Mouse (Mus musculus) kidney, adult 2 months (tissue): Measurements from ENCODE around the gene Lmf1. TPM values are rescaled to one million over a fixed set of nuclear protein-coding genes. Genes with fewer than 3 reads are reported as not detected.

Experiments used
- DNase-seq: peaks from one replicate; pipeline ENCODE4 v3.0.0; 2021
- H3K27ac ChIP-seq: fragments of 200-500 bp; 2 replicates; pipeline ENCODE4 v1.5.1; 2012; ENCODE audit warnings: low read depth, low read length, control low read depth, inconsistent platforms; ENCODE audit not compliant: insufficient read depth
- H3K27me3 ChIP-seq: fragments of 200-500 bp; replicated peaks from 2 replicates; pipeline ENCODE4 v1.6.1; 2012; ENCODE audit warnings: mild to moderate bottlenecking, moderate library complexity, low read length, inconsistent platforms; ENCODE audit not compliant: control insufficient read depth, insufficient read depth
- H3K36me3 ChIP-seq: fragments of 200-500 bp; 2 replicates; pipeline ENCODE4 v1.6.1; 2012; ENCODE audit warnings: mild to moderate bottlenecking, moderate library complexity, low read length, inconsistent platforms; ENCODE audit not compliant: control insufficient read depth, insufficient read depth
- H3K4me1 ChIP-seq: fragments of 200-500 bp; 2 replicates; pipeline ENCODE4 v1.6.1; 2011; ENCODE audit warnings: low read length; ENCODE audit not compliant: control insufficient read depth, insufficient read depth
- H3K4me3 ChIP-seq: fragments of 200-500 bp; 2 replicates; pipeline ENCODE4 v1.5.1; 2011; ENCODE audit warnings: mild to moderate bottlenecking, low read depth, low read length, control low read depth; ENCODE audit not compliant: insufficient read depth
- CTCF ChIP-seq: fragments of 200-500 bp; conservative IDR thresholded peaks from 2 replicates; pipeline ENCODE4 v1.5.1; 2011; ENCODE audit warnings: low read depth, mild to moderate bottlenecking, control low read depth, low read length, moderate library complexity, mixed read lengths; ENCODE audit not compliant: insufficient read depth, insufficient read length
- POLR2A ChIP-seq: fragments of 200-500 bp; IDR thresholded peaks from one replicate; pipeline ENCODE4 v1.6.1; 2011; ENCODE audit warnings: low read depth, low read length, control low read depth
- WGBS: fragments of 180-500 bp; shearing (Covaris S2); methylation state at CpG from one replicate; pipeline ENCODE4 v1.1.7; 2018; 5-methylcytosine and 5-hydroxymethylcytosine counted together
- polyA plus RNA-seq: library from polyadenylated mRNA; depleted of rRNA; stranded (reverse); fragments of >200 nt; gene quantifications from 2 replicates; pipeline ENCODE4 v1.2.3, GENCODE M21; 2012

Gene Lmf1
- polyA plus RNA-seq, 1 experiment, result 35.4 TPM

- no peak overlapping the region for H3K4me3 ChIP-seq
- H3K36me3 ChIP-seq, result no peaks in the 10 kb centered on the region
- no peaks in the 10 kb centered on the region for H3K4me1 ChIP-seq
- 66% methylated on average over 10 of the region's 10 CpGs for WGBS
- TF ChIP-seq CTCF, result no peak
- no peak for TF ChIP-seq POLR2A
- DNase-seq, result no peak
- H3K27me3 ChIP-seq, result no peaks in the 10 kb centered on the region
- no peak overlapping the region for H3K27ac ChIP-seq
Measured at GRCm38 (mm10) chr17:25608821-25609505, 30.1 kb downstream of the Lmf1 start.

- Histone ChIP-seq H3K4me3 (no peak overlapping the region), H3K27me3 (no peaks in the 10 kb centered on the region), H3K27ac (no peak overlapping the region), H3K4me1 (no peaks in the 10 kb centered on the region), H3K36me3 (no peaks in the 10 kb centered on the region)
- WGBS, result 72% methylated on average over 3 of the region's 3 CpGs
- DNase-seq, result no peak
- no peak for TF ChIP-seq CTCF
- TF ChIP-seq POLR2A, result no peak
Measured at GRCm38 (mm10) chr17:25609506-25609828, 30.6 kb downstream of the Lmf1 start.

DNA sequence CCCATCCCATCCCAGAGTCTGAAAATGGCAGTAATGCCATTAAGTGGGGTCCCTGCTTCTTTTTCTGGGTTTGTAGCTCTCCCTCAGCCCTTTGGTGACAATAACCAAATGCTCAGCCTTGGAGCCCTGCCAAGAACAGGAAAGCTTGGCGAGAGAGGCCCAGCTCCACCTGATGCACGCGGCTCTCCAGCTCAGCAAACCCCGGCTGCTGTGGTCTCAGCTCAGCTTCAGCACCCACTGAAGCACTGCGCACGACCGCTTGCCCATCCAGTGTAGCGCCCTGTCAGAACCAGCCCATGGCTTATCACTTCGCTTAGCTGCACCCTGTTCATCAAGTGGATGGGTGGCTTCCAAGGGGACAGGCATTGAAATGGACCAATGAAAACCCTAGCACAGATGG, 31.3 kb downstream of the Lmf1 start:
- Histone ChIP-seq H3K4me1 (no peaks in the 10 kb centered on the region), H3K36me3 (no peaks in the 10 kb centered on the region), H3K27me3 (no peaks in the 10 kb centered on the region), H3K27ac (no peak overlapping the region), H3K4me3 (no peak overlapping the region)
- peak; percentile 11 for DNase-seq
- WGBS, result 43% methylated on average over 9 of the region's 9 CpGs
- TF ChIP-seq POLR2A (no peak), CTCF (no peak)

GRCm38 (mm10) chr17:25612537-25612936, 33.7 kb downstream of the Lmf1 start:
- TF ChIP-seq POLR2A, result no peak
- TF ChIP-seq CTCF, result no peak
- 75% methylated on average over 9 of the region's 9 CpGs for WGBS
- H3K36me3 ChIP-seq, result no peaks in the 10 kb centered on the region
- H3K27ac ChIP-seq, result no peak overlapping the region
- no peak for DNase-seq
- H3K27me3 ChIP-seq, result no peaks in the 10 kb centered on the region
- H3K4me3 ChIP-seq, result no peak overlapping the region
- H3K4me1 ChIP-seq, result no peaks in the 10 kb centered on the region

DNA sequence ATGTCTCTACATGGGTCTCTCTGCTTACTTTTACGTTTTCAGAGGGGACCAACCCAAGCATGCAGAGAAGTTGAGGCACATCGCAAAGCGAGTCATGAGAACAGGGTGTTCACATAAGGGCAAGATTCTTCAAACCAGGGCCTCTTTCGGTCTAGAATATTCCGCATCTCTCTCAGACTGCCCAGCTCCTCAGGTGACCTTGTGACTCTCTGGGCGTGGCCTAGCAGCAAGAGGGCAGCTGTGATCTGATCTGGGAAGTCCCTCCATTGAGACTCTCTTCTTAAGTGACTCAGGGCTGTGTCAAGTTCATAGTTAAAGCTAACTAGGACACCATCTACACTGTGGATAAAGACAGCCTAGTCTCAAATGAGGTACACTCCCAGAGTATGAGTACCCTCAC, 34.4 kb downstream of the Lmf1 start:
- H3K4me1 ChIP-seq, result no peaks in the 10 kb centered on the region
- no peak overlapping the region for H3K27ac ChIP-seq
- no peak overlapping the region for H3K4me3 ChIP-seq
- no peaks in the 10 kb centered on the region for H3K27me3 ChIP-seq
- DNase-seq, result no peak
- no peak for TF ChIP-seq POLR2A
- no peak for TF ChIP-seq CTCF
- H3K36me3 ChIP-seq, result no peaks in the 10 kb centered on the region
- 95% methylated on average over 6 of the region's 6 CpGs for WGBS

DNA sequence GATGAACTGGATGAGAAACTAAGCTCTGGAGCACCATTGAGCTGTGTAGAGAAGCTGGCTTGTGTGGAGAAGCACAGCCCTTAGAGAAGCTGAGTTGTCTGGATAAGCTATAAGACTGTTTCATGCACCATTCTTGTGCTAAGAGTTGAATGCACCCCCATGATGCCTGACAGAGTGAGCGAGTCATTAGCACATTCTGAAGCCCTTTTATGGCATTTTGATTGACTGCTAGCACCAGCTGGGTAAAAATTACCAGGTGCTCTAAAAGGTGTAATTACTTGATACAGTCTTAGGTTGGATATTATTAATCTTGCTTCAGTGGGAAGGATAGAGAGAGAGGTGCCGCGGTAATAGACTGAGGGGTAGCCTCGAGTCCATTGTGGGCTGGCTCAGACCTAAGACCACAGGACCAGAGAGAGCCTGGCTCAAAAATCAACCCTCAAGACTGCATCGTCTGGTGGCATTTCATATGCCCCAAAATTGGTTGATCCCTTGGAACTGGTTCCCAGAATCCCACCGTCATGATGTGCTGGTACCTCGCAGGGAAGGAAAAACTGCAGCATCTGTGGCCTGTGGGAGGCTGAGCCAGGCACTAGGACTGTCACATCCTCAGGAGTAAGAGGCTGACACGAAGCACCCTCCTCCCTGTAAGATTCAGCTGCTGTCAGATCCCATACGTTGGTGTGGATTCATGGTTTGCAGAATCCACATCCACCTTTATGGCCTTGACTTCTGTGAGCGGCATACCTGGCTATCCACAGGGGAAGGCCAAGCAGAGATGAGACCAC, 36.0 kb downstream of the Lmf1 start:
- Histone ChIP-seq H3K4me3 (no peak overlapping the region), H3K27ac (no peak overlapping the region), H3K4me1 (no peaks in the 10 kb centered on the region), H3K27me3 (no peaks in the 10 kb centered on the region), H3K36me3 (no peaks in the 10 kb centered on the region)
- DNase-seq, result no peak
- 91% methylated on average over 10 of the region's 10 CpGs for WGBS
- TF ChIP-seq POLR2A (no peak), CTCF (no peak)

DNA sequence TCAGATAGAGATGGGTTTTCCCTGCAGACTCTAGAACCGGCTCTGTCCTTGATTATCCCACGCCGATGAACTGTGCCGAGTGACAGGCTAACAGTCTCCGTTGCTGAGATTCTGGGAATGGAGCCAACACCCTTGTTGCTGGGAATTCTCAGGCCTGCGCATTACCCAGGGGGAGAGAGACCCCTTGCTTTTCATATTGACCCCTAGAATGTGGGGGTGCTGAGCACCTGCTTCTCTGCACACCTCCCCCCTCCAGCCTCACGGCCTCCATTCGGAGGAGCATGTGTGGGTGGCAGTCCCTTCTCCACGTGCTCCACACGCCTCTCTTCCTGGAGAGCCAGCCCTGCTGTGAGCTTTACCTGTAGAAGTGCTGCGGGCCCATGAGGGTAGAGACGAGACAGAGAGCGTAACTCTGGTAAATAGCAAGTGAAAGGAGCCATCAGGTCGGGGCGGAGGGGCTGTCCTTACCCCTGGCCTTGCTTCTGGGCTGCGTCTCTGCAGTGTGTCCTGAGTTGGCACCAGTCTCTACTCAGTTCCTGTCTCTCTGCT, 39.7 kb downstream of the Lmf1 start:
- no peaks in the 10 kb centered on the region for H3K27me3 ChIP-seq
- H3K36me3 ChIP-seq, result no peaks in the 10 kb centered on the region
- H3K27ac ChIP-seq, result no peak overlapping the region
- no peak overlapping the region for H3K4me3 ChIP-seq
- no peak for TF ChIP-seq POLR2A
- no peak for TF ChIP-seq CTCF
- no peak for DNase-seq
- WGBS, result 58% methylated on average over 16 of the region's 16 CpGs
- no peaks in the 10 kb centered on the region for H3K4me1 ChIP-seq
